Mouse (Mus musculus): ENCODE measurements around the gene Gkap1. TPM values are rescaled to one million over a fixed set of nuclear protein-coding genes. Genes with fewer than 3 reads are reported as not detected.

Gene Gkap1
- total and polyA plus RNA-seq, 2 experiments from 2014 or later, result 16.0 to 17.4 TPM

GRCm38 (mm10) chr13:58201343-58201742 lies 74.2 kb downstream of the Gkap1 start:
- H3K9me3 ChIP-seq (replicated peaks; ENCODE audit: control insufficient read depth, low read length), result no peaks in the 10 kb centered on the region
- no peak for TF ChIP-seq EP300 (IDR thresholded peaks at IDR 0.05; ENCODE audit: low read depth)
- TF ChIP-seq CTCF (IDR thresholded peaks at IDR 0.05; ENCODE audit: low read depth), result no peak
- ATAC-seq (ENCODE audit: insufficient read depth, low read depth) (no peak), DNase-seq (ENCODE audit: low spot score) (no peak)
- WGBS, result 84% methylated on average over 6 of the region's 6 CpGs
- H3K36me3 ChIP-seq (replicated peaks; ENCODE audit: control insufficient read depth, insufficient read depth, low read length), result peaks cover 13% of the 10 kb centered on the region
- H3K27ac ChIP-seq (ENCODE audit: low read depth), result no peak overlapping the region
- peaks cover 7% of the 10 kb centered on the region for H3K4me1 ChIP-seq (ENCODE audit: control insufficient read depth, insufficient read depth)
- H3K9ac ChIP-seq (replicated peaks; ENCODE audit: low read depth, low read length), result no peak overlapping the region
- no peak overlapping the region for H3K4me3 ChIP-seq (ENCODE audit: low read depth, low read length)
- H3K4me2 ChIP-seq (ENCODE audit: low read depth, low read length), result no peak overlapping the region
- H3K27me3 ChIP-seq (ENCODE audit: control insufficient read depth, insufficient read depth, low read length), result no peaks in the 10 kb centered on the region

GRCm38 (mm10) chr13:58197981-58198640 lies 77.4 kb downstream of the Gkap1 start:
- no peak overlapping the region for H3K4me2 ChIP-seq (ENCODE audit: low read depth, low read length)
- TF ChIP-seq EP300 (IDR thresholded peaks at IDR 0.05; ENCODE audit: low read depth) (no peak), CTCF (IDR thresholded peaks at IDR 0.05; ENCODE audit: low read depth) (no peak)
- H3K9me3 ChIP-seq (replicated peaks; ENCODE audit: control insufficient read depth, low read length), result no peaks in the 10 kb centered on the region
- peaks cover 34% of the 10 kb centered on the region for H3K36me3 ChIP-seq (replicated peaks; ENCODE audit: control insufficient read depth, insufficient read depth, low read length)
- no peak overlapping the region for H3K4me3 ChIP-seq (ENCODE audit: low read depth, low read length)
- 50% methylated on average over 7 of the region's 7 CpGs for WGBS
- no peak for ATAC-seq (ENCODE audit: insufficient read depth, low read depth)
- no peak overlapping the region for H3K9ac ChIP-seq (replicated peaks; ENCODE audit: low read depth, low read length)
- DNase-seq (ENCODE audit: low spot score), result no peak
- no peaks in the 10 kb centered on the region; the same call in 1 of the 2 replicates for H3K4me1 ChIP-seq (ENCODE audit: control insufficient read depth, insufficient read depth)
- no peak overlapping the region for H3K27ac ChIP-seq (ENCODE audit: low read depth)
- H3K27me3 ChIP-seq (ENCODE audit: control insufficient read depth, insufficient read depth, low read length), result no peaks in the 10 kb centered on the region

GRCm38 (mm10) chr13:58197211-58197610 lies 78.3 kb downstream of the Gkap1 start:
- H3K4me3 ChIP-seq (ENCODE audit: low read depth, low read length), result no peak overlapping the region
- no peaks in the 10 kb centered on the region for H3K9me3 ChIP-seq (replicated peaks; ENCODE audit: control insufficient read depth, low read length)
- 68% methylated on average over 3 of the region's 3 CpGs for WGBS
- H3K4me2 ChIP-seq (ENCODE audit: low read depth, low read length), result no peak overlapping the region
- H3K4me1 ChIP-seq (ENCODE audit: control insufficient read depth, insufficient read depth), result no peaks in the 10 kb centered on the region; the same call in 1 of the 2 replicates
- peaks cover 40% of the 10 kb centered on the region for H3K36me3 ChIP-seq (replicated peaks; ENCODE audit: control insufficient read depth, insufficient read depth, low read length)
- H3K27ac ChIP-seq (ENCODE audit: low read depth), result no peak overlapping the region
- TF ChIP-seq EP300 (IDR thresholded peaks at IDR 0.05; ENCODE audit: low read depth), result no peak
- no peak for TF ChIP-seq CTCF (IDR thresholded peaks at IDR 0.05; ENCODE audit: low read depth)
- ATAC-seq (ENCODE audit: insufficient read depth, low read depth) (no peak), DNase-seq (ENCODE audit: low spot score) (no peak)
- H3K27me3 ChIP-seq (ENCODE audit: control insufficient read depth, insufficient read depth, low read length), result no peaks in the 10 kb centered on the region
- H3K9ac ChIP-seq (replicated peaks; ENCODE audit: low read depth, low read length), result no peak overlapping the region

- H3K4me3 ChIP-seq (ENCODE audit: low read depth, low read length), result no peak overlapping the region
- H3K36me3 ChIP-seq (replicated peaks; ENCODE audit: control insufficient read depth, insufficient read depth, low read length), result peaks cover 62% of the 10 kb centered on the region
- H3K9me3 ChIP-seq (replicated peaks; ENCODE audit: control insufficient read depth, low read length), result no peaks in the 10 kb centered on the region
- no peak overlapping the region for H3K9ac ChIP-seq (replicated peaks; ENCODE audit: low read depth, low read length)
- DNase-seq (ENCODE audit: low spot score) (no peak), ATAC-seq (ENCODE audit: insufficient read depth, low read depth) (no peak)
- H3K27me3 ChIP-seq (ENCODE audit: control insufficient read depth, insufficient read depth, low read length), result no peaks in the 10 kb centered on the region
- H3K27ac ChIP-seq (ENCODE audit: low read depth), result no peak overlapping the region
- TF ChIP-seq CTCF (IDR thresholded peaks at IDR 0.05; ENCODE audit: low read depth) (no peak), EP300 (IDR thresholded peaks at IDR 0.05; ENCODE audit: low read depth) (no peak)
- no peaks in the 10 kb centered on the region; the same call in 1 of the 2 replicates for H3K4me1 ChIP-seq (ENCODE audit: control insufficient read depth, insufficient read depth)
- 81% methylated on average over 3 of the region's 3 CpGs for WGBS
- H3K4me2 ChIP-seq (ENCODE audit: low read depth, low read length), result no peak overlapping the region
Measured at GRCm38 (mm10) chr13:58194908-58195307, 80.6 kb downstream of the Gkap1 start.

GRCm38 (mm10) chr13:58193221-58193620 lies 82.3 kb downstream of the Gkap1 start:
- no peak overlapping the region for H3K4me2 ChIP-seq (ENCODE audit: low read depth, low read length)
- no peaks in the 10 kb centered on the region for H3K4me1 ChIP-seq (ENCODE audit: control insufficient read depth, insufficient read depth)
- DNase-seq (ENCODE audit: low spot score) (no peak), ATAC-seq (ENCODE audit: insufficient read depth, low read depth) (no peak)
- no peaks in the 10 kb centered on the region for H3K27me3 ChIP-seq (ENCODE audit: control insufficient read depth, insufficient read depth, low read length)
- no peak overlapping the region for H3K27ac ChIP-seq (ENCODE audit: low read depth)
- no peak overlapping the region for H3K9ac ChIP-seq (replicated peaks; ENCODE audit: low read depth, low read length)
- WGBS, result 96% methylated on average over 3 of the region's 3 CpGs
- H3K36me3 ChIP-seq (replicated peaks; ENCODE audit: control insufficient read depth, insufficient read depth, low read length), result peaks cover 65% of the 10 kb centered on the region
- H3K9me3 ChIP-seq (replicated peaks; ENCODE audit: control insufficient read depth, low read length), result no peaks in the 10 kb centered on the region
- H3K4me3 ChIP-seq (ENCODE audit: low read depth, low read length), result no peak overlapping the region
- TF ChIP-seq CTCF (IDR thresholded peaks at IDR 0.05; ENCODE audit: low read depth) (no peak), EP300 (IDR thresholded peaks at IDR 0.05; ENCODE audit: low read depth) (no peak)

GRCm38 (mm10) chr13:58192146-58192545 lies 83.4 kb downstream of the Gkap1 start:
- no peak overlapping the region for H3K4me3 ChIP-seq (ENCODE audit: low read depth, low read length)
- no peak overlapping the region for H3K9ac ChIP-seq (replicated peaks; ENCODE audit: low read depth, low read length)
- no peak for ATAC-seq (ENCODE audit: insufficient read depth, low read depth)
- H3K4me1 ChIP-seq (ENCODE audit: control insufficient read depth, insufficient read depth), result no peaks in the 10 kb centered on the region
- H3K27me3 ChIP-seq (ENCODE audit: control insufficient read depth, insufficient read depth, low read length), result no peaks in the 10 kb centered on the region
- peaks cover 62% of the 10 kb centered on the region for H3K36me3 ChIP-seq (replicated peaks; ENCODE audit: control insufficient read depth, insufficient read depth, low read length)
- no peaks in the 10 kb centered on the region for H3K9me3 ChIP-seq (replicated peaks; ENCODE audit: control insufficient read depth, low read length)
- no peak overlapping the region for H3K4me2 ChIP-seq (ENCODE audit: low read depth, low read length)
- 90% methylated on average over 6 of the region's 6 CpGs for WGBS
- H3K27ac ChIP-seq (ENCODE audit: low read depth), result no peak overlapping the region
- TF ChIP-seq EP300 (IDR thresholded peaks at IDR 0.05; ENCODE audit: low read depth) (no peak), CTCF (IDR thresholded peaks at IDR 0.05; ENCODE audit: low read depth) (no peak)
- DNase-seq (ENCODE audit: low spot score), result no peak
